Mouse (Mus musculus) thymus, adult 2 months (tissue): ENCODE results near the gene Iqch.

ENCODE experiments used
- CTCF ChIP-seq: fragments of 200-500 bp; IDR thresholded peaks from 2 replicates; pipeline ENCODE4 v1.5.1; 2012; ENCODE audit warnings: mild to moderate bottlenecking, control low read depth, low read length, moderate library complexity, borderline replicate concordance; ENCODE audit not compliant: control insufficient read depth, poor library complexity, insufficient read depth; ENCODE audit errors: extremely low read depth
- POLR2A ChIP-seq: fragments of 200-500 bp; IDR thresholded peaks from 2 replicates; pipeline ENCODE4 v1.6.1; 2012; ENCODE audit warnings: mild to moderate bottlenecking, low read length, control low read depth, moderate library complexity; ENCODE audit not compliant: control insufficient read depth, poor library complexity, insufficient read depth; ENCODE audit errors: extremely low read depth

DNA sequence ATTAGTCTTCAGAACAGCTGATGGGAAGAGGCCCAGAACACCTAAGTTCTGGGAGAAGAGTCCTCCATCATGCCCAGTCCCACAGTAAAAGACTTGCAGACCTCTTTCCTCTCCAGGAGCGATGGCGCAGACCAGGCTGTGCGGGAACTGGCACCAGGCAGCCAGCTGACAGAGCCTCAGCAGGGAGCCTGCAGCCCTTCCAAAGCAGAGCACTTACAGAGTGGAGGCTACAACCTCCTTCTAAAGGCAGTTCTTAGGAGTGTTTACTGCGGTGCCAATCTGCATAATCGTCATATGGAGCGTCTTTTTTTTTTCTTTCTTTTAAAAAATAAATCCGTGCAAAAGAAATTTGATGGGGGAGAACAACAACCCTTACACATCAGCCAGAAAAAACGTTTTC, 229.8 kb downstream of the Iqch start:
- TF ChIP-seq CTCF (no peak), POLR2A (no peak)
